ENCODE assay signal across 11 mouse cellular contexts in genomic region chr16:46008036-46008605, GRCm38 (mm10). TPM values are rescaled to one million over a fixed set of nuclear protein-coding genes. Genes with fewer than 3 reads are reported as not detected.
DNase-seq lines count a peak whose midpoint lies in the region; ATAC-seq and TF ChIP-seq lines count a peak whose summit lies in the region.
"Had no signal": no experiment of that assay in that cellular context is flagged by ENCODE, and none has a peak within 500 bp of the region (broad histone marks: within the 10 kb centered on the region; RNA-seq: fewer than 3 reads in every experiment).

No protein-coding gene starts in this region.

- peaks cover 13% of the 10 kb centered on the region for H3K4me1 ChIP-seq in kidney, embryonic 16.5 days (ENCODE audit: insufficient read depth, low read length)
- H3K4me1 ChIP-seq in forebrain, embryonic 16.5 days (replicated peaks; ENCODE audit: control insufficient read depth, insufficient read depth, low read length) = peaks cover 20% of the 10 kb centered on the region
- H3K4me1 ChIP-seq in liver, embryonic 15.5 days (replicated peaks) = peaks cover 15% of the 10 kb centered on the region

- no peak overlapping the region for H3K4me3 ChIP-seq in kidney, embryonic 16.5 days (ENCODE audit: low read length)
- peak overlapping the region; percentile 77 for H3K4me3 ChIP-seq in forebrain, embryonic 16.5 days (replicated peaks; ENCODE audit: low read length)
- H3K4me3 ChIP-seq in liver, embryonic 15.5 days (replicated peaks) = no peak overlapping the region; the same call in 1 of the 2 replicates

- peak; percentile 23 for DNase-seq in kidney, adult 11 months
- peak; percentile 84 for DNase-seq in brain, embryonic 14.5 days (ENCODE audit: low read depth)
- DNase-seq in B cell, adult 2 months = no peak
- DNase-seq in right cerebral cortex, postnatal 36 days (ENCODE audit: low spot score in 2 of 2) = no peak
- no peak for DNase-seq in heart, postnatal 4 days
- DNase-seq: adrenal gland, postnatal 25 days; heart, postnatal 14 days had no signal

- TF ChIP-seq CTCF in brain, embryonic 14.5 days (IDR thresholded peaks at IDR 0.05; ENCODE audit: borderline replicate concordance, extremely low read depth, insufficient read depth, insufficient read length) = no peak

- no peak for TF ChIP-seq POLR2A in brain, embryonic 14.5 days (IDR thresholded peaks at IDR 0.05; ENCODE audit: borderline replicate concordance, extremely low read depth, insufficient read depth, insufficient read length, poor library complexity, severe bottlenecking)

- H3K27me3 ChIP-seq in kidney, embryonic 16.5 days (ENCODE audit: insufficient read depth, low read length) = no peaks in the 10 kb centered on the region
- no peaks in the 10 kb centered on the region for H3K27me3 ChIP-seq in forebrain, embryonic 16.5 days (replicated peaks; ENCODE audit: control insufficient read depth, insufficient read depth, low read length)
- H3K27me3 ChIP-seq in liver, embryonic 15.5 days = no peaks in the 10 kb centered on the region
- H3K27me3 ChIP-seq: CH12.LX had no signal

- H3K9ac ChIP-seq in kidney, embryonic 16.5 days (replicated peaks; ENCODE audit: low read length) = no peak overlapping the region
- no peak overlapping the region for H3K9ac ChIP-seq in forebrain, embryonic 16.5 days (replicated peaks; ENCODE audit: low read depth, low read length)
- no peak overlapping the region for H3K9ac ChIP-seq in liver, embryonic 15.5 days

- WGBS in kidney, embryonic 16.5 days = 66% methylated on average over 5 of the region's 5 CpGs
- WGBS in forebrain, embryonic 16.5 days = 48% methylated on average over 5 of the region's 5 CpGs
- 53% methylated on average over 5 of the region's 5 CpGs for WGBS in liver, embryonic 15.5 days (ENCODE audit: insufficient replicate concordance)

- no peaks in the 10 kb centered on the region for H3K9me3 ChIP-seq in kidney, embryonic 16.5 days (ENCODE audit: low read length)
- no peaks in the 10 kb centered on the region for H3K9me3 ChIP-seq in forebrain, embryonic 16.5 days (ENCODE audit: control insufficient read depth, low read length)
- no peaks in the 10 kb centered on the region for H3K9me3 ChIP-seq in liver, embryonic 15.5 days (replicated peaks)

- no peak overlapping the region for H3K27ac ChIP-seq in kidney, embryonic 16.5 days (ENCODE audit: low read length)
- H3K27ac ChIP-seq in forebrain, embryonic 16.5 days (ENCODE audit: low read length) = no peak overlapping the region
- no peak overlapping the region for H3K27ac ChIP-seq in liver, embryonic 15.5 days (replicated peaks)

- no peak overlapping the region for H3K4me2 ChIP-seq in kidney, embryonic 16.5 days (replicated peaks; ENCODE audit: low read depth, low read length)
- H3K4me2 ChIP-seq in forebrain, embryonic 16.5 days (ENCODE audit: low read length) = peak overlapping the region; percentile 89
- H3K4me2 ChIP-seq in liver, embryonic 15.5 days = peak overlapping the region; percentile 71

- H3K36me3 ChIP-seq in kidney, embryonic 16.5 days (ENCODE audit: insufficient read depth, low read length) = no peaks in the 10 kb centered on the region
- H3K36me3 ChIP-seq in forebrain, embryonic 16.5 days (ENCODE audit: control insufficient read depth, insufficient read depth) = no peaks in the 10 kb centered on the region
- H3K36me3 ChIP-seq in liver, embryonic 15.5 days (replicated peaks) = no peaks in the 10 kb centered on the region

- ATAC-seq in kidney, embryonic 16.5 days (ENCODE audit: low FRiP score, low TSS enrichment) = no peak
- no peak for ATAC-seq in forebrain, embryonic 16.5 days
- ATAC-seq in liver, embryonic 15.5 days (ENCODE audit: insufficient read depth) = no peak

RNA-seq across cellular contexts. Expression of gene Plcxd2, which starts 1.9 kb away (rescaled TPM):
- polyA plus RNA-seq in kidney, embryonic 16.5 days (2015; fragmentation: Nextera tagmentation; extraction: Ambion mirVana) = 1.4 and 1.5 TPM in 2 replicates
- polyA plus RNA-seq in brain, embryonic 14.5 days (2012; rRNA removed) = 11.1 and 11.4 TPM in 2 replicates
- 15.5 and 17.7 TPM in 2 replicates for polyA plus RNA-seq in forebrain, embryonic 16.5 days (2015; fragmentation: Nextera tagmentation; extraction: Ambion mirVana)
- polyA plus RNA-seq in liver, embryonic 15.5 days (2015; fragmentation: Nextera tagmentation; extraction: Ambion mirVana) = 2.9 and 3.3 TPM in 2 replicates
- total RNA-seq in heart, postnatal 4 days (2021) = under 1 TPM; 0.45 to 0.50 TPM
- total RNA-seq: CH12.LX had no signal

RNA-seq across cellular contexts. Expression of gene Phldb2, which starts 54.7 kb away (rescaled TPM):
- 89.6 and 90.1 TPM in 2 replicates for polyA plus RNA-seq in kidney, embryonic 16.5 days (2015; fragmentation: Nextera tagmentation; extraction: Ambion mirVana)
- 7.4 and 10.6 TPM in 2 replicates for polyA plus RNA-seq in brain, embryonic 14.5 days (2012; rRNA removed)
- polyA plus RNA-seq in forebrain, embryonic 16.5 days (2015; fragmentation: Nextera tagmentation; extraction: Ambion mirVana) = 7.1 and 8.6 TPM in 2 replicates
- polyA plus RNA-seq in liver, embryonic 15.5 days (2015; fragmentation: Nextera tagmentation; extraction: Ambion mirVana) = 12.4 and 14.1 TPM in 2 replicates
- total RNA-seq in heart, postnatal 4 days (2021) = 10 to 100 TPM; 87.3 to 88.9 TPM
- total RNA-seq: CH12.LX had no signal

Comparison
In these comparisons a context has a peak if more than half of its experiments do, and no peak if none do; other contexts are left out.
1. DNase-seq: peak in kidney, adult 11 months (single experiment) and brain, embryonic 14.5 days (single experiment); none in B cell, adult 2 months (0 of 2), right cerebral cortex, postnatal 36 days (0 of 2) and heart, postnatal 4 days (single experiment).